Mouse (Mus musculus): Measurements from ENCODE around the gene Tmem8. TPM values are rescaled to one million over a fixed set of nuclear protein-coding genes. Genes with fewer than 3 reads are reported as not detected.
"Not testable (repeated sequence)": the region's sequence is repeated elsewhere in the genome, so short reads cannot be mapped to it uniquely, and the experiment has no call there.

The Tmem8 gene
- polyA plus RNA-seq, 1 experiment from 2014 or later: 4.9 TPM

GRCm38 (mm10) chr17:26078851-26079250 is 34.2 kb upstream of the Tmem8 start:
- H3K27ac ChIP-seq (ENCODE audit: low read depth): no peak overlapping the region
- no peak overlapping the region for H3K4me2 ChIP-seq (ENCODE audit: low read length)
- H3K4me1 ChIP-seq (replicated peaks; ENCODE audit: control insufficient read depth, insufficient read depth, low read length): no peaks in the 10 kb centered on the region
- no peaks in the 10 kb centered on the region for H3K9me3 ChIP-seq (ENCODE audit: control insufficient read depth, low read length)
- H3K36me3 ChIP-seq (ENCODE audit: control insufficient read depth, insufficient read depth, low read length): peaks cover 4% of the 10 kb centered on the region; the same call in 1 of the 2 replicates
- H3K27me3 ChIP-seq (replicated peaks; ENCODE audit: control insufficient read depth, insufficient read depth, low read length): no peaks in the 10 kb centered on the region
- H3K9ac ChIP-seq (ENCODE audit: low read length): no peak overlapping the region
- 70% methylated on average over 2 of the region's 2 CpGs for WGBS
- DNase-seq (ENCODE audit: low spot score) (no peak), ATAC-seq (replicated peaks; ENCODE audit: low FRiP score, low TSS enrichment, low read depth) (no peak)
- H3K4me3 ChIP-seq (ENCODE audit: low read depth, low read length): no peak overlapping the region

GRCm38 (mm10) chr17:26080867-26081266 is 32.2 kb upstream of the Tmem8 start:
- Histone ChIP-seq H3K4me3 (ENCODE audit: low read depth, low read length) (no peak overlapping the region), H3K27me3 (replicated peaks; ENCODE audit: control insufficient read depth, insufficient read depth, low read length) (no peaks in the 10 kb centered on the region), H3K27ac (ENCODE audit: low read depth) (no peak overlapping the region), H3K9ac (ENCODE audit: low read length) (no peak overlapping the region), H3K4me1 (replicated peaks; ENCODE audit: control insufficient read depth, insufficient read depth, low read length) (no peaks in the 10 kb centered on the region), H3K36me3 (ENCODE audit: control insufficient read depth, insufficient read depth, low read length) (peaks cover 6% of the 10 kb centered on the region; the same call in 1 of the 2 replicates), H3K4me2 (ENCODE audit: low read length) (no peak overlapping the region), H3K9me3 (ENCODE audit: control insufficient read depth, low read length) (no peaks in the 10 kb centered on the region)
- 47% methylated on average over 2 of the region's 2 CpGs for WGBS
- no peak for DNase-seq (ENCODE audit: low spot score)
- no peak for ATAC-seq (replicated peaks; ENCODE audit: low FRiP score, low TSS enrichment, low read depth)

GRCm38 (mm10) chr17:26087059-26087564 is 26.0 kb upstream of the Tmem8 start:
- H3K36me3 ChIP-seq (ENCODE audit: control insufficient read depth, insufficient read depth, low read length): peaks cover 14% of the 10 kb centered on the region
- no peak overlapping the region for H3K27ac ChIP-seq (ENCODE audit: low read depth)
- WGBS: 84% methylated on average over 9 of the region's 9 CpGs
- H3K4me2 ChIP-seq (ENCODE audit: low read length): no peak overlapping the region
- 0 out of 2 replicates have a peak, but pooled peaks cover 4% of the 10 kb centered on the region for H3K4me1 ChIP-seq (replicated peaks; ENCODE audit: control insufficient read depth, insufficient read depth, low read length)
- no peaks in the 10 kb centered on the region for H3K9me3 ChIP-seq (ENCODE audit: control insufficient read depth, low read length)
- H3K4me3 ChIP-seq (ENCODE audit: low read depth, low read length): no peak overlapping the region
- DNase-seq (ENCODE audit: low spot score) (no peak), ATAC-seq (replicated peaks; ENCODE audit: low FRiP score, low TSS enrichment, low read depth) (no peak)
- no peaks in the 10 kb centered on the region for H3K27me3 ChIP-seq (replicated peaks; ENCODE audit: control insufficient read depth, insufficient read depth, low read length)
- no peak overlapping the region for H3K9ac ChIP-seq (ENCODE audit: low read length)

- H3K4me1 ChIP-seq (replicated peaks; ENCODE audit: control insufficient read depth, insufficient read depth, low read length): 0 out of 2 replicates have a peak, but pooled peaks cover 4% of the 10 kb centered on the region
- H3K4me3 ChIP-seq (ENCODE audit: low read depth, low read length): peak within 1 kb of the TSS; percentile 60
- H3K36me3 ChIP-seq (ENCODE audit: control insufficient read depth, insufficient read depth, low read length): peaks cover 16% of the 10 kb centered on the region; the same call in 1 of the 2 replicates
- DNase-seq (ENCODE audit: low spot score): peak; percentile 95
- under 1% methylated on average over 32 of the region's 32 CpGs for WGBS
- H3K27me3 ChIP-seq (replicated peaks; ENCODE audit: control insufficient read depth, insufficient read depth, low read length): no peaks in the 10 kb centered on the region
- peak within 1 kb of the TSS; percentile 82 for H3K27ac ChIP-seq (ENCODE audit: low read depth)
- H3K9ac ChIP-seq (ENCODE audit: low read length): peak within 1 kb of the TSS; percentile 67
- ATAC-seq (replicated peaks; ENCODE audit: low FRiP score, low TSS enrichment, low read depth): peak; percentile 95
- no peaks in the 10 kb centered on the region for H3K9me3 ChIP-seq (ENCODE audit: control insufficient read depth, low read length)
- peak within 1 kb of the TSS; percentile 63 for H3K4me2 ChIP-seq (ENCODE audit: low read length)
Measured at GRCm38 (mm10) chr17:26089905-26090632, 23.0 kb upstream of the Tmem8 start, which contains the start of gene Decr2. Gene Decr2, minus strand, starts transcription at chr17:26090337.

- H3K27ac ChIP-seq (ENCODE audit: low read depth): peak overlapping the region; percentile 66; the same call in 1 of the 2 replicates
- H3K4me3 ChIP-seq (ENCODE audit: low read depth, low read length): peak overlapping the region; percentile 62
- H3K9me3 ChIP-seq (ENCODE audit: control insufficient read depth, low read length): no peaks in the 10 kb centered on the region
- DNase-seq (ENCODE audit: low spot score) (peak; percentile 61), ATAC-seq (replicated peaks; ENCODE audit: low FRiP score, low TSS enrichment, low read depth) (no peak)
- H3K36me3 ChIP-seq (ENCODE audit: control insufficient read depth, insufficient read depth, low read length): peaks cover 16% of the 10 kb centered on the region; the same call in 1 of the 2 replicates
- 22% methylated on average over 9 of the region's 9 CpGs for WGBS
- no peaks in the 10 kb centered on the region for H3K4me1 ChIP-seq (replicated peaks; ENCODE audit: control insufficient read depth, insufficient read depth, low read length)
- H3K4me2 ChIP-seq (ENCODE audit: low read length): peak overlapping the region; percentile 72
- no peaks in the 10 kb centered on the region for H3K27me3 ChIP-seq (replicated peaks; ENCODE audit: control insufficient read depth, insufficient read depth, low read length)
- H3K9ac ChIP-seq (ENCODE audit: low read length): peak overlapping the region; percentile 79
Measured at GRCm38 (mm10) chr17:26094531-26095110, 18.5 kb upstream of the Tmem8 start.

- H3K4me3 ChIP-seq (ENCODE audit: low read depth, low read length): peak within 1 kb of the TSS; percentile 62
- peak within 1 kb of the TSS; percentile 66; the same call in 1 of the 2 replicates for H3K27ac ChIP-seq (ENCODE audit: low read depth)
- H3K4me1 ChIP-seq (replicated peaks; ENCODE audit: control insufficient read depth, insufficient read depth, low read length): no peaks in the 10 kb centered on the region
- H3K36me3 ChIP-seq (ENCODE audit: control insufficient read depth, insufficient read depth, low read length): peaks cover 16% of the 10 kb centered on the region; the same call in 1 of the 2 replicates
- peak within 1 kb of the TSS; percentile 72 for H3K4me2 ChIP-seq (ENCODE audit: low read length)
- no peaks in the 10 kb centered on the region for H3K27me3 ChIP-seq (replicated peaks; ENCODE audit: control insufficient read depth, insufficient read depth, low read length)
- H3K9ac ChIP-seq (ENCODE audit: low read length): peak within 1 kb of the TSS; percentile 79
- H3K9me3 ChIP-seq (ENCODE audit: control insufficient read depth, low read length): no peaks in the 10 kb centered on the region
- ATAC-seq (replicated peaks; ENCODE audit: low FRiP score, low TSS enrichment, low read depth) (peak; percentile 69), DNase-seq (ENCODE audit: low spot score) (peak; percentile 89)
- WGBS: under 1% methylated on average over 47 of the region's 47 CpGs
Measured at GRCm38 (mm10) chr17:26095121-26095740, 17.9 kb upstream of the Tmem8 start, which contains the start of gene Nme4. Gene Nme4, minus strand, starts transcription at chr17:26095602.

- Histone ChIP-seq H3K9me3 (ENCODE audit: control insufficient read depth, low read length) (no peaks in the 10 kb centered on the region), H3K27me3 (replicated peaks; ENCODE audit: control insufficient read depth, insufficient read depth, low read length) (no peaks in the 10 kb centered on the region), H3K4me1 (replicated peaks; ENCODE audit: control insufficient read depth, insufficient read depth, low read length) (no peaks in the 10 kb centered on the region), H3K27ac (ENCODE audit: low read depth) (no peak overlapping the region), H3K4me2 (ENCODE audit: low read length) (no peak overlapping the region), H3K9ac (ENCODE audit: low read length) (no peak overlapping the region), H3K4me3 (ENCODE audit: low read depth, low read length) (no peak overlapping the region), H3K36me3 (ENCODE audit: control insufficient read depth, insufficient read depth, low read length) (peaks cover 4% of the 10 kb centered on the region; the same call in 1 of the 2 replicates)
- ATAC-seq (replicated peaks; ENCODE audit: low FRiP score, low TSS enrichment, low read depth): no peak
- 88% methylated on average over 7 of the region's 7 CpGs for WGBS
- no peak for DNase-seq (ENCODE audit: low spot score)
Measured at GRCm38 (mm10) chr17:26098461-26098860, 14.6 kb upstream of the Tmem8 start.

GRCm38 (mm10) chr17:26099316-26099715 is 13.8 kb upstream of the Tmem8 start:
- DNase-seq (ENCODE audit: low spot score); H3K9ac ChIP-seq (ENCODE audit: low read length); H3K4me1 ChIP-seq (replicated peaks; ENCODE audit: control insufficient read depth, insufficient read depth, low read length); H3K9me3 ChIP-seq (ENCODE audit: control insufficient read depth, low read length); H3K36me3 ChIP-seq (ENCODE audit: control insufficient read depth, insufficient read depth, low read length); H3K27me3 ChIP-seq (replicated peaks; ENCODE audit: control insufficient read depth, insufficient read depth, low read length); H3K4me2 ChIP-seq (ENCODE audit: low read length); H3K4me3 ChIP-seq (ENCODE audit: low read depth, low read length); ATAC-seq (replicated peaks; ENCODE audit: low FRiP score, low TSS enrichment, low read depth); H3K27ac ChIP-seq (ENCODE audit: low read depth): not testable (repeated sequence)
- 68% methylated on average over 3 of the region's 3 CpGs for WGBS

All from intestine, embryonic 14.5 days (tissue).